Mouse (Mus musculus) megakaryocyte, adult 5-6 weeks (primary cell): ENCODE measurements at regions not wholly inside any gene's neighbourhood (a gene's known extent, or its start where the extent isn't known, plus 50 kb on each side); places are given as distances from the start of the nearest gene placed in this dataset.

ENCODE experiments used
- ATAC-seq: 2 replicates; pipeline ENCODE4 v1.8.0; 2016; ENCODE audit warnings: mild to moderate bottlenecking, inconsistent platforms; ENCODE audit not compliant: poor library complexity, severe bottlenecking

DNA sequence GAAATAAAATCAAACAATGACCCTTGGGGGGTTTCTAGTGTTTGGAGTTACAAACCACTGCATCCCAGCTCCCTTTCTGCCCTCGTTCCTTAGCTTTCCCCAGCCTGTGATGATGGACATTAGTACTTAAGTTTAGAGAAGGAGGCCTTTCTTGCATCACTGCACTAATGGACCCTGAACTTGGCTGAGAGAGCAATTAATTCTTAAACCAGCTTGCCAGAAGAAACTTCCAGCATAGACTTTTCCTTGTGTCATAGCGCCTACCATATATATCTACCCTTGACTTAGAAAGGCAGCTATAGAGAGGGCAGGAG lies 303.9 kb upstream of the Sel1l start:
- ATAC-seq: no peak

- ATAC-seq: no peak
Measured at GRCm38 (mm10) chr12:92152043-92152921, 303.3 kb upstream of the Sel1l start.

GRCm38 (mm10) chr12:92137539-92137938 lies 288.6 kb upstream of the Sel1l start:
- no peak for ATAC-seq

DNA sequence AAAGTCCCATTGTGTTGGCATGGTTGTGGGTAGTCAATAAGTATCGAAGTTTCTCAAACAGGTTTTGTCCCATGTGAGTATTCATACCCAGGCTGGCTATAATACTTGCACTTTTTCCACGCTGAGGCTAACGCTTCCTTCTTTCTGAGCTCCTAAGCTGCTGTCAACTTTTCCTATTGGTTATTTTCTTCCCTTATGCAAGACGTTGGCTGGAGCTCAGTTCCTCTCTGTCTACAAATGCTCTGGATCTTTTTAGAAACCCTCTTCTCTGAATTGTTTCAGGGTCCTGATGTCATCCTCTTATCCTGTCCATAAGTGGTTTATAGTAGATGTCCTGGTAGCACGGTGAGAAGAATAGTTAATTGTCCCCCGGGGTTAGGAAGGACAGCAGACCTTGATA lies 278.7 kb upstream of the Sel1l start:
- ATAC-seq: no peak

- no peak for ATAC-seq
Measured at GRCm38 (mm10) chr12:92120164-92120815, 271.3 kb upstream of the Sel1l start.

DNA sequence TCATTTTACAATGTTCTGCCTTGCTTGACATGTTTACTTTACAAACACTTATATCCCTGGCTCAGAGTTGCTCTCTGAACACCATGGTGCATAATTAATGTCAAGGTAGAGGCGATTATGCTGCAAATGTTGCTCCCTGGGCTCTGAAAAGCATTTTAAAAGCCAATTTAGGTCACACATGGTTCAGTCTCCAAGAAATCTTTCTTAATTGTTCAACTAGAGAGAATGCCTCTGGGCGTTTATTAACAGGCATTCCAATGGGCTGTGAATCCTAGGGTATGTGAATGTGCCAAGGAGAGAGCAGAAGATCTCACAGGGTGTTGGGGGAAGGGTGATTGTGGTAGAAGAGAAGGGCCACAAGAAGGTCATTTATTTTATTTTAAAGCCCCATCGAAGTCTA lies 260.7 kb upstream of the Sel1l start:
- no peak for ATAC-seq

DNA sequence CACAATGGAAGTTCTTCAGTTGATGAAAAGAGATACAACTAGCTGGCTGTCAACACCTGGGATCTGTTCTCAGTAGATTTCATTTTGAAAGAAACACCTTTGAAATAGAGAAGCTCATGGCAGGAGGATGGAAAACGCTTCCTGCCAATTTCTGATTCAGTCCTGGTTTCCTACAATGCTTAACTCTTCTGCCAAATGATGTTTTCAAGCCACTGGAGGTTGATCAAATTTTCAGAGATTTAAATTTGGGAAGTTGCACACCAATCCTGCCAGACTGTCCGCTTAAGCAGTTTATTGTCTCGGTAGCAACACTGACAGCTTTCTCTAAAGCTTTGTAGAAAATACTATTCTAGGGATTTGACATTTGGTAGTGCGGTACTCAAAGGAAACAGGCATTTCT lies 251.1 kb upstream of the Sel1l start:
- no peak for ATAC-seq

- ATAC-seq: no peak
Measured at GRCm38 (mm10) chr12:92092794-92093365, 243.9 kb upstream of the Sel1l start.

DNA sequence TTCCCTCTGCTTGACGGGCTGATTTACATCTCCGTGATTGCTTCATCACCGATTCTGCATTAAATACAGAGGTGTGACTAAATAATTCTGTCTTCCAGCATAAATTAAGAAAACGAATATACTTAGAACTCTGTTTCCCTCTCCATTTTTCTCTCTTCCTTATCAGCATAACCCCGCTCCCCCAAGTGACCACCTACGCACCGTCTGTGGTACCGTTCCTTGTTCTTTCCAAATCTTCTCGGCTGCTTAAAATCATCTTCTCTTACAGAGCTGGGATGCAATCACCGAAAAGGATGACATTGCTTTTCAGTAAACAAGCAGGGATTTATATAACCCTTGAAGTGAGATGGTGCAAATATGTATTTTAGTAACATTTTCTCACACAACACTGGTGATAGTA lies 224.3 kb upstream of the Sel1l start:
- ATAC-seq: no peak

- ATAC-seq: no peak
Measured at GRCm38 (mm10) chr12:92062731-92063130, 213.8 kb upstream of the Sel1l start.

DNA sequence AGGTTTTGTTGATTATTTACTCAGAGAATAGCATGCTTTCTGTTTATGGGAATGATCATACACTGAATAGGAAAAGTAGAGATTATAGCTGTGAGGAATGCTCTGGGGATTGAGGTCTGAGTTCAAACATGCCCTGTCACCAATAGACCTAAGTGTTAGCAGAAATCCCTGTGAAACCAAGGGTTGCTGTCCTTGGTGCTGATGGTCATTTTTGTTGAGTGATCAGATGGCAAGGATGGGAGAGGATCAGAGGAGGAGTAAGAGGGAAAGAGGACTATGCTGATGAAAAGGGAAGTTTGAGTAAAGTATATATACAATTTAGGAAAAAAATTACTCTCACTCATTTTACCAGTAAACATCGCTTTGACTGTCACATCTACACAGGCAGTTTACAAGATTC lies 191.5 kb upstream of the Sel1l start:
- no peak for ATAC-seq

GRCm38 (mm10) chr12:92029192-92029591 lies 180.2 kb upstream of the Sel1l start:
- no peak for ATAC-seq

- ATAC-seq: no peak
Measured at GRCm38 (mm10) chr12:92028354-92028753, 179.4 kb upstream of the Sel1l start.

DNA sequence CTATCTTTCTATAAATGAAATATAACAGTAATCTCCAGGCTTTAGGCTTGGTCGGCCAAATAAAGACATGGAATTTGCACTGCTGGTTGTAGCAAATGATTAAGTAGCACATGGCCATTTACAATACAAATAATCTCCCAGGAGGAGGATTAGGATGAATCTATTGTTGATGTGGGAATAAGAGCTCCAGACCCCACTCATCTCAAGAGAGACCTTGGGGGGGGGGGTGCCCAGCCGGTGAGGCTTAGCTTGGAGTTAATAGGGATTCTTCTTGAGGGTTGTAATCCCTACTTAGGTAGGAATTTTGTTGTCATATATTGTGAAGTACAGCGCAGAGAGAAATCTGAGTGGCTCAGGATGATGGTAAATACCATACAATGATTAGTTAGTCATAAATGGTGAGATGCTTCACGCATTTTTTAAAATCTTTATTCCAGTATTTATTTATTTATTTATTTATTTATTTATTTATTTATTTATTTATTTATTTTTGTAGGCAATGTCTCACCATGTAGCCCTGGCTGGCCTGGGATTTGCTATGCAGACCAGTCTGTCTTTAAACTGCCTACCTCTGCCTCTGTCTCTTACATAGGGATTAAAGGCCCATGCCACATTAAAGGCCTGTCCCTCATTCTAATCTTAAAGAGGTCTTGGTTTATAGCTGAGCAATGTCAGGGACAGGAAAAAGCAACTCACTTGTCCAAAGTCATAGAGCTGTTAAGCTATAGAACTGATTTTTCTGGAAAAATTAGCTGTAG lies 175.7 kb upstream of the Sel1l start:
- ATAC-seq: no peak

DNA sequence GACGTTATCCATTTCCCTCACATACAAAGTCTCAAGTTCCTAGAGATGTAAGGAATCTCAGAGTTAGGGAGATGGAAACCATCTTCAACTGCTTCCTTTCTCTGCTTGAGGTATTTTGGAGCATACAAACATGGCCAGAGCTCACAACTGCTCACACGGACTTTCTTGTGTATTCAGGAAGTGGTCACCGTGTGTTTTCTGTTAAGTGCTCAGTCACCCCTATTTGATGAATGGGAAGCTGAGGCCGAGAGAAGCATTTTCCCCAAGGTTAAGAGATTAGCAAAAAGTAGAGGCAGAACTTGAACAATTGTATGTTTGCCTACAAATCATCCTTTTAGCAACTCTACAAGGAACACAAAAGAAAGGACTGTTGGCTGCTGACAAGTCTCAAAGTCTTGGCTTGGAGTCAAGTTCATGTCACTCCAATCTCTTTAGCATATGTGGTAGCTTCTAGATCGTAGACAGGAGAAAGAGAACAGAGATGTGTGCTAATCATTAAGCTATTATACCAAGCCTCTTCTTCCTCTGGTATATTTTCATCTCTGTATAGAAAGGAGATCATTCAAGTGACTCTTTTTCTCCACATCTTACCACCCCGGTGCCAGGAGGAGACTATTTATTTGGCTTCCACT lies 170.8 kb upstream of the Sel1l start:
- ATAC-seq: no peak

DNA sequence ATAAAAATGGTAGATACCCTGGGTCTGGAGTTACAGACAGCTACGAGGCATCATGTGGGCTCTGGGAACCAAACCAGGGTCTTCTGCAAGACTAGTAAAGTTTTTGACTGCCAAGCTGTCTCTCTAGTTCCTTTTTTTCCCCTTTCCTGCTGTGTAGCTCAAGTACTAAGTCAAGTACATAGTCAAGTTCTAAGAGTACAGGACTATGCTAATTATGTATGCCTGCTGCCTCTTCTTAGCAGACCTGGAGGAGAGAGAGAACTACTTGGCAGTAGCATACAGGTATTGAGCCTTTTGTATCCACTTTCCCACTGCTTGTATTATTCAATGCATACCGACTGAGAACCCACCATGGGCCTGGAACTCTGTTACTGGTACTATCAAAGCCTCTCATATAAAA lies 166.4 kb upstream of the Sel1l start:
- ATAC-seq: no peak

DNA sequence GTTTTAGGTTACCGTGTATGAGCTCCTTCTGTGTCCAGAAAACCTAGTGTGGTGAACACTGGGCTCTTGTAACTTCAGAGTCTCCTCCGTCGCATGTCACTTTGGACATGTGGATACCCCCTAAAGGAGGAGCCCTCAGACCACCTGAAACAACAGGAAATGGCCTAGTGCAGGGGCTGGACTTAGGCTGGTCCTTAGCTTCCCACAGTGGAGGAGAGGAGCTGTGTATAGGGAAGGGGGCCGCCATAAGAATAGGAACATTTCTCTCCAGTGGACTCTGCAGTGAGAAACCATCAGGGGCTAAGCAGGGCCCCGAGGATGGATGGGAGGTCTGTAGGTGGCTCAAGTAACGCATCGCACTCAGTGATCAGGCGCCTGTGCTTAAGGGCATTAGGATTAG lies 165.0 kb upstream of the Sel1l start:
- ATAC-seq: no peak

GRCm38 (mm10) chr12:92013244-92013643 lies 164.3 kb upstream of the Sel1l start:
- ATAC-seq: 0 out of 2 replicates have a peak, but pooled peaks have one; percentile 40

GRCm38 (mm10) chr12:92004391-92005094 lies 155.6 kb upstream of the Sel1l start:
- ATAC-seq: no peak

DNA sequence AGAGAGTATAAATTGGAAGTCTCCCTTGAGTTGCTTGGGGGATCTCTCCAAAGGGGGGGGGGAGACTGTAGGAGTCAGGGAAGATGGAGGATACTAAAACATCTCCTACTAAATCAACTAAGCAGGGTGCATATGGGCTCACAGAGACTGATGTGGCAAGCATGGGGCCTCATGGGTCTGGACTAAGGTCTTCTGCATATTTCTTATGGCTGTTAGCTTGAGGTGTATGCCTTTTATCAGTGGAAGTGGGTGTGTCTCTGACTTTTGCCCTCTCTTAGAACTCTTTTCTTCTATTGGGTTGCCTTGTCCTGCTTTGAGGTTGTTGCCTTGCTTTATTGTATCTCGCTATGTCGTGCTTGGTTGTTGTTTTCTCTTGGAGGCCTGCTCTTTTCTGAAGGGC lies 150.1 kb upstream of the Sel1l start:
- ATAC-seq: no peak
